Mouse (Mus musculus) lung, postnatal 10 days (tissue): ENCODE data around the gene Zbtb22.
"Not testable (repeated sequence)": the region's sequence is repeated elsewhere in the genome, so short reads cannot be mapped to it uniquely, and the experiment has no call there.

Experiments
- DNase-seq: peaks from one replicate; pipeline ENCODE4 v3.0.0; 2021

Gene Zbtb22

GRCm38 (mm10) chr17:33915671-33916250 is at the start of gene Zbtb22, which contains the start of gene Tapbp:
Gene Zbtb22, plus strand, starts transcription at chr17:33915904.
Gene Tapbp, plus strand, starts transcription at chr17:33915899.
- peak; percentile 98 for DNase-seq

- DNase-seq, result not testable (repeated sequence)
Measured at GRCm38 (mm10) chr17:33873537-33873936, 42.2 kb upstream of the Zbtb22 start, which contains the start of gene Gm7029. Gene Gm7029, plus strand, starts transcription at chr17:33873837.

GRCm38 (mm10) chr17:33874411-33874810 is 41.3 kb upstream of the Zbtb22 start:
- DNase-seq, result peak; percentile 13

- peak; percentile 44 for DNase-seq
Measured at GRCm38 (mm10) chr17:33875797-33876196, 39.9 kb upstream of the Zbtb22 start.

GRCm38 (mm10) chr17:33884320-33884719 is 31.4 kb upstream of the Zbtb22 start:
- not testable (repeated sequence) for DNase-seq

- not testable (repeated sequence) for DNase-seq
Measured at GRCm38 (mm10) chr17:33887802-33888201, 27.9 kb upstream of the Zbtb22 start.

GRCm38 (mm10) chr17:33888230-33888629 is 27.5 kb upstream of the Zbtb22 start:
- not testable (repeated sequence) for DNase-seq

- DNase-seq, result not testable (repeated sequence)
Measured at GRCm38 (mm10) chr17:33889941-33890532, 25.7 kb upstream of the Zbtb22 start.

GRCm38 (mm10) chr17:33890533-33891059 is 25.1 kb upstream of the Zbtb22 start, which contains the start of gene Kifc1:
Gene Kifc1, minus strand, starts transcription at chr17:33890661.
- DNase-seq, result peak; percentile 100

- DNase-seq, result no peak
Measured at GRCm38 (mm10) chr17:33891357-33891756, 24.3 kb upstream of the Zbtb22 start.

- DNase-seq, result not testable (repeated sequence)
Measured at GRCm38 (mm10) chr17:33891892-33892291, 23.8 kb upstream of the Zbtb22 start.

GRCm38 (mm10) chr17:33892429-33892828 is 23.3 kb upstream of the Zbtb22 start:
- no peak for DNase-seq

- DNase-seq, result not testable (repeated sequence)
Measured at GRCm38 (mm10) chr17:33893011-33893410, 22.7 kb upstream of the Zbtb22 start.

- DNase-seq, result peak; percentile 54
Measured at GRCm38 (mm10) chr17:33897114-33897794, 18.4 kb upstream of the Zbtb22 start.

GRCm38 (mm10) chr17:33898193-33898592 is 17.5 kb upstream of the Zbtb22 start:
- not testable (repeated sequence) for DNase-seq

GRCm38 (mm10) chr17:33899642-33900041 is 16.1 kb upstream of the Zbtb22 start:
- no peak for DNase-seq

GRCm38 (mm10) chr17:33900281-33900988 is 15.3 kb upstream of the Zbtb22 start:
- no peak for DNase-seq

- no peak for DNase-seq
Measured at GRCm38 (mm10) chr17:33900989-33901314, 14.8 kb upstream of the Zbtb22 start.

- DNase-seq, result no peak
Measured at GRCm38 (mm10) chr17:33901653-33902052, 14.1 kb upstream of the Zbtb22 start.

- DNase-seq, result no peak
Measured at GRCm38 (mm10) chr17:33902079-33902478, 13.6 kb upstream of the Zbtb22 start.

GRCm38 (mm10) chr17:33902491-33902890 is 13.2 kb upstream of the Zbtb22 start:
- no peak for DNase-seq

GRCm38 (mm10) chr17:33903911-33904651 is 11.6 kb upstream of the Zbtb22 start:
- DNase-seq, result not testable (repeated sequence)
